Mouse (Mus musculus): ENCODE results near the gene Gm973. TPM values are rescaled to one million over a fixed set of nuclear protein-coding genes. Genes with fewer than 3 reads are reported as not detected.
"Not testable (repeated sequence)": the region's sequence is repeated elsewhere in the genome, so short reads cannot be mapped to it uniquely, and the experiment has no call there.

The Gm973 gene
- polyA plus RNA-seq, 2 experiments from 2014 or later = not detected

- no peak for ATAC-seq
Observed at GRCm38 (mm10) chr1:59592359-59592758, 76.3 kb downstream of the Gm973 start.

- no peak for ATAC-seq
Observed at GRCm38 (mm10) chr1:59592876-59593275, 76.8 kb downstream of the Gm973 start.

GRCm38 (mm10) chr1:59593622-59594035 is 77.6 kb downstream of the Gm973 start:
- no peak for ATAC-seq

- ATAC-seq = no peak
Observed at GRCm38 (mm10) chr1:59594586-59595266, 78.7 kb downstream of the Gm973 start.

GRCm38 (mm10) chr1:59595609-59596008 is 79.5 kb downstream of the Gm973 start:
- no peak for ATAC-seq

GRCm38 (mm10) chr1:59602531-59603416 is 86.7 kb downstream of the Gm973 start:
- ATAC-seq = peak; percentile 85

- no peak for ATAC-seq
Observed at GRCm38 (mm10) chr1:59603417-59603712, 87.3 kb downstream of the Gm973 start.

- ATAC-seq = no peak
Observed at GRCm38 (mm10) chr1:59603893-59604292, 87.8 kb downstream of the Gm973 start.

- ATAC-seq = no peak
Observed at GRCm38 (mm10) chr1:59606479-59606878, 90.4 kb downstream of the Gm973 start.

- no peak for ATAC-seq
Observed at GRCm38 (mm10) chr1:59607071-59607470, 91.0 kb downstream of the Gm973 start.

- peak; percentile 92 for ATAC-seq
Observed at GRCm38 (mm10) chr1:59608125-59608762, 92.2 kb downstream of the Gm973 start.

- ATAC-seq = peak; percentile 46
Observed at GRCm38 (mm10) chr1:59608920-59609319, 92.9 kb downstream of the Gm973 start.

- no peak for ATAC-seq
Observed at GRCm38 (mm10) chr1:59609458-59609857, 93.4 kb downstream of the Gm973 start.

- no peak for ATAC-seq
Observed at GRCm38 (mm10) chr1:59609896-59610295, 93.8 kb downstream of the Gm973 start.

GRCm38 (mm10) chr1:59610929-59611328 is 94.9 kb downstream of the Gm973 start:
- ATAC-seq = no peak

GRCm38 (mm10) chr1:59613795-59614194 is 97.7 kb downstream of the Gm973 start:
- ATAC-seq = peak; percentile 17

GRCm38 (mm10) chr1:59615021-59615420 is 99.0 kb downstream of the Gm973 start:
- no peak for ATAC-seq

GRCm38 (mm10) chr1:59619201-59619600 is 103.1 kb downstream of the Gm973 start:
- no peak for ATAC-seq

- ATAC-seq = peak; percentile 73
Observed at GRCm38 (mm10) chr1:59623325-59624017, 107.4 kb downstream of the Gm973 start.

GRCm38 (mm10) chr1:59625410-59625809 is 109.3 kb downstream of the Gm973 start:
- no peak for ATAC-seq

- ATAC-seq = no peak
Observed at GRCm38 (mm10) chr1:59629194-59629593, 113.1 kb downstream of the Gm973 start.

- not testable (repeated sequence) for ATAC-seq
Observed at GRCm38 (mm10) chr1:59630356-59630755, 114.3 kb downstream of the Gm973 start.
